Mouse (Mus musculus) heart, embryonic 12.5 days (tissue): ENCODE measurements around the gene Tmtc1. TPM values are rescaled to one million over a fixed set of nuclear protein-coding genes. Genes with fewer than 3 reads are reported as not detected.
A peak's percentile ranks its signal among the peaks of the same experiment; 100 is the strongest.

ENCODE experiments used
- ATAC-seq: fragments of 200-750 bp; cut with Nextera tagmentation; 2 replicates; pipeline ENCODE4 v1.8.0; 2017; ENCODE audit warnings: moderate TSS enrichment, moderate library complexity; ENCODE audit not compliant: insufficient number of reproducible peaks, low FRiP score
- H3K27ac ChIP-seq: fragments of 300-500 bp; sonication (generic); 2 replicates; pipeline ENCODE4 v1.5.1; 2016; ENCODE audit warnings: mild to moderate bottlenecking, moderate library complexity; ENCODE audit not compliant: poor library complexity, severe bottlenecking
- H3K27me3 ChIP-seq: fragments of 300-500 bp; sonication (generic); replicated peaks from 2 replicates; pipeline ENCODE4 v1.6.1; 2016; ENCODE audit warnings: mild to moderate bottlenecking, moderate library complexity
- H3K36me3 ChIP-seq: fragments of 300-500 bp; sonication (generic); 2 replicates; pipeline ENCODE4 v1.6.1; 2016; ENCODE audit warnings: mild to moderate bottlenecking, moderate library complexity
- H3K4me1 ChIP-seq: fragments of 300-500 bp; sonication (generic); replicated peaks from 2 replicates; pipeline ENCODE4 v1.6.1; 2016; ENCODE audit warnings: mild to moderate bottlenecking
- H3K4me2 ChIP-seq: fragments of 300-500 bp; sonication (generic); 2 replicates; pipeline ENCODE4 v1.6.1; 2016; ENCODE audit warnings: mild to moderate bottlenecking, moderate library complexity
- H3K4me3 ChIP-seq: fragments of 300-500 bp; sonication (generic); 2 replicates; pipeline ENCODE4 v1.5.1; 2016; ENCODE audit warnings: mild to moderate bottlenecking
- H3K9ac ChIP-seq: fragments of 300-500 bp; sonication (generic); 2 replicates; pipeline ENCODE4 v1.6.1; 2016; ENCODE audit warnings: mild to moderate bottlenecking, moderate library complexity
- H3K9me3 ChIP-seq: fragments of 300-500 bp; sonication (generic); replicated peaks from 2 replicates; pipeline ENCODE4 v1.6.1; 2016; ENCODE audit warnings: mild to moderate bottlenecking, moderate library complexity
- WGBS: fragments of 180-500 bp; shearing (Covaris S2); methylation state at CpG from one replicate; pipeline ENCODE4 v1.1.7; 2016; 5-methylcytosine and 5-hydroxymethylcytosine counted together
- polyA plus RNA-seq: library from polyadenylated mRNA; unstranded; fragments of >200 nt; fragmentation: Nextera tagmentation; extraction: Ambion mirVana; gene quantifications from 2 replicates; pipeline ENCODE4 v1.2.1, GENCODE M21; 2016

Tmtc1 gene
- polyA plus RNA-seq, 1 experiment from 2014 or later = 3.4 TPM

GRCm38 (mm10) chr6:148395272-148395671 lies 48.9 kb downstream of the Tmtc1 start:
- Histone ChIP-seq H3K27me3 (no peaks in the 10 kb centered on the region), H3K4me1 (peaks cover 42% of the 10 kb centered on the region), H3K36me3 (no peaks in the 10 kb centered on the region), H3K4me3 (no peak overlapping the region), H3K4me2 (no peak overlapping the region), H3K27ac (no peak overlapping the region), H3K9me3 (0 out of 2 replicates have a peak, but pooled peaks cover 3% of the 10 kb centered on the region), H3K9ac (no peak overlapping the region)
- no peak for ATAC-seq
- 86% methylated on average over 3 of the region's 3 CpGs for WGBS

GRCm38 (mm10) chr6:148394294-148394693 lies 49.9 kb downstream of the Tmtc1 start:
- H3K27me3 ChIP-seq = no peaks in the 10 kb centered on the region
- H3K4me2 ChIP-seq = no peak overlapping the region
- H3K9me3 ChIP-seq = 0 out of 2 replicates have a peak, but pooled peaks cover 3% of the 10 kb centered on the region
- H3K9ac ChIP-seq = no peak overlapping the region
- H3K4me1 ChIP-seq = peaks cover 40% of the 10 kb centered on the region
- ATAC-seq = no peak
- no peak overlapping the region for H3K27ac ChIP-seq
- no peak overlapping the region for H3K4me3 ChIP-seq
- H3K36me3 ChIP-seq = no peaks in the 10 kb centered on the region
- WGBS = 73% methylated on average over 3 of the region's 3 CpGs

GRCm38 (mm10) chr6:148392147-148392546 lies 52.0 kb downstream of the Tmtc1 start:
- no peak for ATAC-seq
- no peak overlapping the region for H3K27ac ChIP-seq
- WGBS = 57% methylated on average over 10 of the region's 10 CpGs

GRCm38 (mm10) chr6:148391286-148391685 lies 52.9 kb downstream of the Tmtc1 start:
- no peaks in the 10 kb centered on the region for H3K27me3 ChIP-seq
- no peak overlapping the region for H3K4me2 ChIP-seq
- no peak for ATAC-seq
- peaks cover 27% of the 10 kb centered on the region for H3K4me1 ChIP-seq
- no peak overlapping the region for H3K4me3 ChIP-seq
- 0 out of 2 replicates have a peak, but pooled peaks cover 3% of the 10 kb centered on the region for H3K9me3 ChIP-seq
- no peaks in the 10 kb centered on the region for H3K36me3 ChIP-seq
- WGBS = 74% methylated on average over 7 of the region's 7 CpGs
- H3K9ac ChIP-seq = no peak overlapping the region
- peak overlapping the region; percentile 65 for H3K27ac ChIP-seq

More at GRCm38 (mm10) chr6:148392147-148392546, 52.0 kb downstream of the Tmtc1 start:
- Histone ChIP-seq H3K36me3 (no peaks in the 10 kb centered on the region), H3K9ac (no peak overlapping the region), H3K9me3 (0 out of 2 replicates have a peak, but pooled peaks cover 3% of the 10 kb centered on the region), H3K4me3 (no peak overlapping the region), H3K4me1 (peaks cover 27% of the 10 kb centered on the region), H3K4me2 (no peak overlapping the region), H3K27me3 (no peaks in the 10 kb centered on the region)

GRCm38 (mm10) chr6:148390630-148391276 lies 53.4 kb downstream of the Tmtc1 start:
- 26% methylated on average over 4 of the region's 4 CpGs for WGBS
- no peaks in the 10 kb centered on the region for H3K36me3 ChIP-seq
- no peak overlapping the region for H3K4me3 ChIP-seq
- peak overlapping the region; percentile 18; the same call in 1 of the 2 replicates for H3K4me2 ChIP-seq
- peaks cover 27% of the 10 kb centered on the region for H3K4me1 ChIP-seq
- H3K27me3 ChIP-seq = no peaks in the 10 kb centered on the region
- ATAC-seq = peak; percentile 64; the same call in 1 of the 2 replicates
- H3K27ac ChIP-seq = peak overlapping the region; percentile 79
- H3K9ac ChIP-seq = no peak overlapping the region
- 0 out of 2 replicates have a peak, but pooled peaks cover 3% of the 10 kb centered on the region for H3K9me3 ChIP-seq

- ATAC-seq = no peak
- 77% methylated on average over 1 of the region's 1 CpGs for WGBS
Observed at GRCm38 (mm10) chr6:148387990-148388389, 56.2 kb downstream of the Tmtc1 start.

GRCm38 (mm10) chr6:148384111-148384895 lies 59.9 kb downstream of the Tmtc1 start:
- Histone ChIP-seq H3K9ac (no peak overlapping the region), H3K27ac (peak overlapping the region; percentile 25), H3K4me2 (no peak overlapping the region), H3K4me3 (no peak overlapping the region), H3K9me3 (no peaks in the 10 kb centered on the region), H3K27me3 (no peaks in the 10 kb centered on the region), H3K4me1 (peaks cover 18% of the 10 kb centered on the region), H3K36me3 (no peaks in the 10 kb centered on the region)
- ATAC-seq = 0 out of 2 replicates have a peak, but pooled peaks have one; percentile 61
- 57% methylated on average over 6 of the region's 6 CpGs for WGBS

More at GRCm38 (mm10) chr6:148387990-148388389, 56.2 kb downstream of the Tmtc1 start:
- Histone ChIP-seq H3K9ac (no peak overlapping the region), H3K36me3 (no peaks in the 10 kb centered on the region), H3K4me1 (peaks cover 44% of the 10 kb centered on the region), H3K27ac (no peak overlapping the region), H3K27me3 (no peaks in the 10 kb centered on the region), H3K9me3 (no peaks in the 10 kb centered on the region), H3K4me3 (no peak overlapping the region), H3K4me2 (no peak overlapping the region)

GRCm38 (mm10) chr6:148381163-148381782 lies 62.9 kb downstream of the Tmtc1 start:
- WGBS = 80% methylated on average over 9 of the region's 9 CpGs
- Histone ChIP-seq H3K4me1 (peaks cover 18% of the 10 kb centered on the region), H3K4me2 (no peak overlapping the region), H3K4me3 (no peak overlapping the region), H3K9me3 (peaks cover 4% of the 10 kb centered on the region; the same call in 1 of the 2 replicates), H3K9ac (no peak overlapping the region), H3K36me3 (no peaks in the 10 kb centered on the region), H3K27me3 (no peaks in the 10 kb centered on the region), H3K27ac (no peak overlapping the region)
- no peak for ATAC-seq

GRCm38 (mm10) chr6:148375618-148376209 lies 68.5 kb downstream of the Tmtc1 start:
- Histone ChIP-seq H3K27ac (no peak overlapping the region), H3K27me3 (no peaks in the 10 kb centered on the region), H3K36me3 (no peaks in the 10 kb centered on the region), H3K9ac (no peak overlapping the region), H3K4me2 (no peak overlapping the region), H3K4me1 (no peaks in the 10 kb centered on the region), H3K9me3 (peaks cover 4% of the 10 kb centered on the region; the same call in 1 of the 2 replicates), H3K4me3 (no peak overlapping the region)
- 55% methylated on average over 3 of the region's 3 CpGs for WGBS
- no peak for ATAC-seq

GRCm38 (mm10) chr6:148375015-148375414 lies 69.2 kb downstream of the Tmtc1 start:
- ATAC-seq = no peak
- Histone ChIP-seq H3K4me1 (no peaks in the 10 kb centered on the region), H3K27ac (no peak overlapping the region), H3K4me3 (no peak overlapping the region), H3K9me3 (peaks cover 4% of the 10 kb centered on the region; the same call in 1 of the 2 replicates), H3K36me3 (no peaks in the 10 kb centered on the region), H3K27me3 (no peaks in the 10 kb centered on the region), H3K9ac (no peak overlapping the region), H3K4me2 (no peak overlapping the region)
- 74% methylated on average over 3 of the region's 3 CpGs for WGBS
